Mouse (Mus musculus) urinary bladder, postnatal 4 days (tissue): Measurements from ENCODE around the gene Tbc1d4.

Source experiments
- DNase-seq, 2 experiments: peaks; one replicate each; pipeline ENCODE4 v3.0.0; 2021 to 2022; ENCODE audit warnings: low spot score in 2 of 2

Gene Tbc1d4

GRCm38 (mm10) chr14:101428805-101429516, 180.0 kb downstream of the Tbc1d4 start:
- DNase-seq = no peak

GRCm38 (mm10) chr14:101417679-101418078, 191.3 kb downstream of the Tbc1d4 start:
- no peak for DNase-seq
